Mouse (Mus musculus) MEL (cell line): ENCODE measurements around the gene Lce1a1.

Experiments used
- CTCF ChIP-seq, 3 experiments: IDR thresholded peaks in 2 of 3; conservative IDR thresholded peaks in 1 of 3; 2 replicates each; pipeline ENCODE4 v1.5.1; 2011 to 2012; ENCODE audit warnings: low read length in 3 of 3, low read depth in 2 of 3, mild to moderate bottlenecking in 2 of 3, improper control_type of control experiment in 1 of 3, inconsistent platforms in 1 of 3, mixed read lengths in 1 of 3, moderate library complexity in 1 of 3; ENCODE audit not compliant: control insufficient read depth in 1 of 3, insufficient read depth in 1 of 3, poor library complexity in 1 of 3, severe bottlenecking in 1 of 3
- E2F4 ChIP-seq: IDR thresholded peaks from 2 replicates; pipeline ENCODE4 v1.6.1; 2011; ENCODE audit warnings: low read depth, low read length, improper control_type of control experiment, borderline replicate concordance
- RCOR1 ChIP-seq: IDR thresholded peaks from 2 replicates; pipeline ENCODE4 v1.6.1; 2012; ENCODE audit warnings: low read depth, mild to moderate bottlenecking, inconsistent platforms, low read length, improper control_type of control experiment
- TAL1 ChIP-seq: IDR thresholded peaks from 2 replicates; pipeline ENCODE4 v1.6.1; 2012; ENCODE audit warnings: mild to moderate bottlenecking, inconsistent platforms, low read length, moderate library complexity, mixed read lengths

DNA sequence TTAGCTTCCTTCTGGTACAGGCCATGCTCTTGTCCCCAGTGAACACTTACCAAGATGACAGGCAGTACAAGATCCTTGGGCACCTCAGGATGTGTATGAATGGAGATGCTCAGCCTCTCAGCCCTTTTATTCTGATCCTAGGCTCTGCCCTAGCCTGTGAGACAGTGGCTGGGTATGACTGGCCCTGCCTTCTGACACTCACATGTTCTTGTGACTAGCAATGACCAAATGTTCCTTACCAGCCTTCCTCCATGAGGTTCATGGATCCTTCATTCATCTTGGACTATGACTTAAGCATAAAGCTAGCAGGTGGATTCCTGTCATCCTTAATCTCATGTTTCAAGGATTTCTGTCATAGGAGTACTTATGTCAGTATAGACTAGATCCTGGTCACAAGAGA lies 22.1 kb upstream of the Lce1a1 start, which contains the start of gene Lce1a2:
- no peak for TF ChIP-seq E2F4
- no peak for TF ChIP-seq RCOR1
- no peak for TF ChIP-seq TAL1
- no peak for TF ChIP-seq CTCF (IDR thresholded peaks at IDR 0.05 in 2 of 3, conservative IDR thresholded peaks at IDR 0.05 in 1 of 3; ENCODE audit: control insufficient read depth in 1 of 3, insufficient read depth in 1 of 3, low read depth in 2 of 3, low read length in 3 of 3, poor library complexity in 1 of 3, severe bottlenecking in 1 of 3)
